Mouse (Mus musculus) kidney, adult 11 months (tissue): Measurements from ENCODE around the gene Gm37596.
"Not testable (repeated sequence)": the region's sequence is repeated elsewhere in the genome, so short reads cannot be mapped to it uniquely, and the experiment has no call there.

Experiments used
- DNase-seq: peaks from one replicate; pipeline ENCODE4 v3.0.0; 2022

The Gm37596 gene

GRCm38 (mm10) chr3:93692970-93693369 is at the start of gene Gm37596:
TSS of gene Gm37596 (minus strand) at chr3:93693070.
- not testable (repeated sequence) for DNase-seq

- not testable (repeated sequence) for DNase-seq
These were observed 16.2 kb upstream of the Gm37596 start for GRCm38 (mm10) chr3:93708969-93709637.

- not testable (repeated sequence) for DNase-seq
These were observed 16.7 kb downstream of the Gm37596 start, which contains the start of gene Tdpoz1 for GRCm38 (mm10) chr3:93676210-93676609. TSS of gene Tdpoz1 (minus strand) at chr3:93676310.

- not testable (repeated sequence) for DNase-seq
These were observed 21.9 kb downstream of the Gm37596 start for GRCm38 (mm10) chr3:93670805-93671503.

DNA sequence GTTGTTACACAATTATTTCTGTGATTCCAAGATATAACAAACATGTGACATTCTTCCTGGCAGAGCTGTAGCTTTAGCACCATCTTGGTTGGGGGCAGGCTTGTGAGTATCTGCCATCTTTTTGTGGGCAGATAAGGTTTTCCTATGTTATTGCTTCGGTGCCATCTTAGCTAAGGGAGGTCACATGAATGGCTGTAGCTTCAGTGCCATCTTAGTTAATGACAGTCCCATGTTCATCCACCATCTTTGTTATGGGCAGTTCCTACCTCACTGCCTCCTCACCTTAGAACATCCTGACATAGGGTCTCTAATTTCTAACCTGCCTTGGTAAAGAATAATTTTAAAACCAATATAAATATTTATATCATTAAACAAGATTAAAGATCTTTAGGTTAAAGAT is 38.6 kb downstream of the Gm37596 start:
- no peak for DNase-seq

- DNase-seq = no peak
These were observed 40.3 kb downstream of the Gm37596 start, which contains the start of gene Tdpoz2 for GRCm38 (mm10) chr3:93652586-93652985. TSS of gene Tdpoz2 (minus strand) at chr3:93652686.
